Mouse (Mus musculus) liver, adult 2 months (tissue): Measurements from ENCODE around the gene Taar6.

Source experiments
- CTCF ChIP-seq: fragments of 200-500 bp; IDR thresholded peaks from 2 replicates; pipeline ENCODE4 v1.5.1; 2011; ENCODE audit warnings: low read depth, low read length, control low read depth
- POLR2A ChIP-seq: fragments of 200-500 bp; IDR thresholded peaks from 2 replicates; pipeline ENCODE4 v1.6.1; 2011; ENCODE audit warnings: low read length, control low read depth; ENCODE audit not compliant: insufficient read depth; ENCODE audit errors: extremely low read depth

GRCm38 (mm10) chr10:23942465-23942864 is 43.0 kb downstream of the Taar6 start:
- TF ChIP-seq CTCF (peak; percentile 58), POLR2A (no peak)
